Mouse (Mus musculus) ES-E14 (cell line): Measurements from ENCODE around the gene Gpr37l1. TPM values are rescaled to one million over a fixed set of nuclear protein-coding genes. Genes with fewer than 3 reads are reported as not detected.
A peak's percentile ranks its signal among the peaks of the same experiment; 100 is the strongest.

Experiments
- DNase-seq: peaks from one replicate; pipeline ENCODE4 v3.0.0-alpha.2; 2013; ENCODE audit warnings: low read depth, low spot score
- H3K27ac ChIP-seq: 2 replicates; pipeline ENCODE4 v1.5.1; 2012; ENCODE audit warnings: low read depth, mild to moderate bottlenecking, low read length, moderate library complexity, mixed read lengths; ENCODE audit not compliant: poor library complexity, insufficient read depth, severe bottlenecking
- H3K36me3 ChIP-seq: 2 replicates; pipeline ENCODE4 v1.6.1; 2012; ENCODE audit warnings: mild to moderate bottlenecking, low read length, moderate library complexity, mixed read lengths; ENCODE audit not compliant: control insufficient read depth, poor library complexity, insufficient read depth, severe bottlenecking
- H3K4me1 ChIP-seq, 2 experiments: fragments of 150-350 bp in 1 of 2; sonication (generic) in 1 of 2; 2 replicates each; pipeline ENCODE4 v1.6.1; 2012; ENCODE audit warnings: low read length in 2 of 2, mild to moderate bottlenecking in 1 of 2, mixed read lengths in 1 of 2; ENCODE audit not compliant: control insufficient read depth in 2 of 2, insufficient read depth in 2 of 2, poor library complexity in 1 of 2
- H3K4me3 ChIP-seq, 2 experiments: fragments of 150-350 bp in 1 of 2; sonication (generic) in 1 of 2; 2 replicates each; pipeline ENCODE4 v1.5.1; 2012; ENCODE audit warnings: low read length in 2 of 2, low read depth in 1 of 2, mild to moderate bottlenecking in 1 of 2, mixed read lengths in 1 of 2; ENCODE audit not compliant: insufficient read depth in 1 of 2, poor library complexity in 1 of 2, severe bottlenecking in 1 of 2
- H3K9ac ChIP-seq: 2 replicates; pipeline ENCODE4 v1.6.1; 2012; ENCODE audit warnings: low read depth, mild to moderate bottlenecking, low read length, mixed read lengths; ENCODE audit not compliant: poor library complexity, insufficient read depth, severe bottlenecking
- H3K9me3 ChIP-seq: fragments of 150-350 bp; sonication (generic); 2 replicates; pipeline ENCODE4 v1.6.1; 2012; ENCODE audit warnings: low read depth, mild to moderate bottlenecking, low read length; ENCODE audit not compliant: control insufficient read depth, insufficient read depth
- CHD2 ChIP-seq: IDR thresholded peaks from 2 replicates; pipeline ENCODE4 v1.6.1; 2014; ENCODE audit warnings: mild to moderate bottlenecking, low read depth, low read length, inconsistent platforms
- HCFC1 ChIP-seq: IDR thresholded peaks from 2 replicates; pipeline ENCODE4 v1.6.1; 2012; ENCODE audit warnings: low read length, inconsistent platforms, borderline replicate concordance; ENCODE audit not compliant: insufficient read depth
- MAFK ChIP-seq: IDR thresholded peaks from 2 replicates; pipeline ENCODE4 v1.6.1; 2014; ENCODE audit warnings: mild to moderate bottlenecking, low read depth, low read length, inconsistent platforms; ENCODE audit not compliant: insufficient read depth
- ZC3H11A ChIP-seq: IDR thresholded peaks from 2 replicates; pipeline ENCODE4 v1.6.1; 2012; ENCODE audit warnings: low read depth, mild to moderate bottlenecking, inconsistent platforms, low read length, borderline replicate concordance
- ZNF384 ChIP-seq: IDR thresholded peaks from 2 replicates; pipeline ENCODE4 v1.6.1; 2012; ENCODE audit warnings: low read depth, low read length, inconsistent platforms
- in situ Hi-C, 2 experiments: fragments of 600-800 bp; cut with MboI; formaldehyde crosslinking; loops; one replicate each; pipeline ENCODE4 v1.15.1; 2025; ENCODE audit warnings: low sequenced_read_pairs in 2 of 2, inconsistent platforms in 1 of 2; ENCODE audit not compliant: unreplicated experiment in 2 of 2
- total RNA-seq: library from RNA; depleted of rRNA; stranded (reverse); fragments of 300-350 nt; gene quantifications from 2 replicates; pipeline ENCODE4 v1.2.3, GENCODE M21; 2012; rRNA removed

The Gpr37l1 gene
- 0.26 TPM in 1 of 2 replicates, not detected in the other for total RNA-seq

- in situ Hi-C loops = loop anchor here in 1 of 2 experiments (25.0 kb wide), 1 partner anchor 195 kb away; no protein-coding TSS in a partner anchor
- H3K4me1 ChIP-seq = peaks cover 2 to 4% of the 10 kb centered on the region in 2 experiments; a peak in 2 of 4 replicates
- H3K9ac ChIP-seq = peak within 1 kb of the TSS; percentile 37; the same call in 1 of the 2 replicates
- no peaks in the 10 kb centered on the region for H3K9me3 ChIP-seq
- TF ChIP-seq ZNF384 = no peak
- H3K36me3 ChIP-seq = no peaks in the 10 kb centered on the region
- H3K27ac ChIP-seq = no peak within 1 kb of the TSS
- peak within 1 kb of the TSS; percentile 37 to 52; a peak in 2 of 4 replicates for H3K4me3 ChIP-seq
- no peak for DNase-seq
Measured at GRCm38 (mm10) chr1:135167435-135167834, at the start of gene Gpr37l1. Gene Gpr37l1, minus strand, starts transcription at chr1:135167681.

GRCm38 (mm10) chr1:135213772-135214640 lies 46.5 kb upstream of the Gpr37l1 start:
- Histone ChIP-seq H3K9me3 (no peaks in the 10 kb centered on the region), H3K36me3 (no peaks in the 10 kb centered on the region), H3K9ac (no peak overlapping the region), H3K4me3 (no peak overlapping the region), H3K4me1 (peaks cover 9 to 14% of the 10 kb centered on the region in 2 experiments; a peak in 3 of 4 replicates), H3K27ac (no peak overlapping the region)
- no peak for DNase-seq
- TF ChIP-seq MAFK (no peak), ZNF384 (no peak), HCFC1 (no peak), ZC3H11A (no peak), CHD2 (no peak)
- in situ Hi-C loops = no loop called here

- in situ Hi-C loops = no loop called here
- DNase-seq = no peak
Measured at GRCm38 (mm10) chr1:135210421-135210820, 42.9 kb upstream of the Gpr37l1 start.

GRCm38 (mm10) chr1:135208716-135209115 lies 41.2 kb upstream of the Gpr37l1 start:
- no peak overlapping the region for H3K4me3 ChIP-seq
- DNase-seq = no peak
- no peaks in the 10 kb centered on the region for H3K9me3 ChIP-seq
- no peak overlapping the region for H3K27ac ChIP-seq
- no peak overlapping the region for H3K9ac ChIP-seq
- H3K36me3 ChIP-seq = no peaks in the 10 kb centered on the region
- peaks cover 2 to 20% of the 10 kb centered on the region in 2 experiments; a peak in 3 of 4 replicates for H3K4me1 ChIP-seq
- in situ Hi-C loops = no loop called here
- TF ChIP-seq MAFK (no peak), HCFC1 (no peak), CHD2 (no peak), ZC3H11A (no peak), ZNF384 (no peak)

More at GRCm38 (mm10) chr1:135210421-135210820, 42.9 kb upstream of the Gpr37l1 start:
- H3K9ac ChIP-seq = no peak overlapping the region
- H3K4me1 ChIP-seq = peaks cover 3 to 21% of the 10 kb centered on the region in 2 experiments; a peak in 3 of 4 replicates
- H3K9me3 ChIP-seq = no peaks in the 10 kb centered on the region
- H3K36me3 ChIP-seq = no peaks in the 10 kb centered on the region
- no peak overlapping the region for H3K27ac ChIP-seq
- no peak for TF ChIP-seq CHD2
- no peak for TF ChIP-seq ZNF384
- TF ChIP-seq HCFC1 = no peak
- no peak for TF ChIP-seq MAFK
- H3K4me3 ChIP-seq = no peak overlapping the region
